Mouse (Mus musculus): ENCODE measurements at regions not wholly inside any gene's neighbourhood (a gene's known extent, or its start where the extent isn't known, plus 50 kb on each side); places are given as distances from the start of the nearest gene placed in this dataset.

GRCm38 (mm10) chr10:100152821-100153220 is 137.4 kb downstream of the Kitl start:
- 54% methylated on average over 5 of the region's 5 CpGs for WGBS
- peak; percentile 79 for DNase-seq
- H3K27ac ChIP-seq (replicated peaks; ENCODE audit: low read depth, low read length) = no peak overlapping the region
- no peaks in the 10 kb centered on the region for H3K9me3 ChIP-seq (ENCODE audit: control insufficient read depth, low read length)
- peak; percentile 46; the same call in 1 of the 2 replicates for ATAC-seq (ENCODE audit: low FRiP score, low TSS enrichment)
- H3K4me3 ChIP-seq (replicated peaks; ENCODE audit: low read depth, low read length) = no peak overlapping the region
- H3K27me3 ChIP-seq (ENCODE audit: control insufficient read depth, insufficient read depth, low read length) = no peaks in the 10 kb centered on the region
- no peak overlapping the region for H3K4me2 ChIP-seq (ENCODE audit: low read length)
- H3K9ac ChIP-seq (replicated peaks; ENCODE audit: low read length) = no peak overlapping the region
- no peaks in the 10 kb centered on the region for H3K4me1 ChIP-seq (ENCODE audit: control insufficient read depth, insufficient read depth, low read length)
- H3K36me3 ChIP-seq (ENCODE audit: control insufficient read depth, insufficient read depth, low read length) = no peaks in the 10 kb centered on the region

GRCm38 (mm10) chr10:100153311-100153710 is 137.9 kb downstream of the Kitl start:
- Histone ChIP-seq H3K4me3 (replicated peaks; ENCODE audit: low read depth, low read length) (no peak overlapping the region), H3K27me3 (ENCODE audit: control insufficient read depth, insufficient read depth, low read length) (no peaks in the 10 kb centered on the region), H3K9ac (replicated peaks; ENCODE audit: low read length) (no peak overlapping the region), H3K36me3 (ENCODE audit: control insufficient read depth, insufficient read depth, low read length) (no peaks in the 10 kb centered on the region), H3K4me1 (ENCODE audit: control insufficient read depth, insufficient read depth, low read length) (no peaks in the 10 kb centered on the region), H3K27ac (replicated peaks; ENCODE audit: low read depth, low read length) (no peak overlapping the region), H3K9me3 (ENCODE audit: control insufficient read depth, low read length) (no peaks in the 10 kb centered on the region), H3K4me2 (ENCODE audit: low read length) (no peak overlapping the region)
- DNase-seq (no peak), ATAC-seq (ENCODE audit: low FRiP score, low TSS enrichment) (no peak)
- WGBS = 94% methylated on average over 3 of the region's 3 CpGs

GRCm38 (mm10) chr10:100155566-100155965 is 140.1 kb downstream of the Kitl start:
- Histone ChIP-seq H3K27ac (replicated peaks; ENCODE audit: low read depth, low read length) (no peak overlapping the region), H3K9ac (replicated peaks; ENCODE audit: low read length) (no peak overlapping the region), H3K27me3 (ENCODE audit: control insufficient read depth, insufficient read depth, low read length) (no peaks in the 10 kb centered on the region), H3K9me3 (ENCODE audit: control insufficient read depth, low read length) (no peaks in the 10 kb centered on the region), H3K36me3 (ENCODE audit: control insufficient read depth, insufficient read depth, low read length) (no peaks in the 10 kb centered on the region), H3K4me3 (replicated peaks; ENCODE audit: low read depth, low read length) (no peak overlapping the region), H3K4me1 (ENCODE audit: control insufficient read depth, insufficient read depth, low read length) (no peaks in the 10 kb centered on the region), H3K4me2 (ENCODE audit: low read length) (no peak overlapping the region)
- 93% methylated on average over 2 of the region's 2 CpGs for WGBS
- DNase-seq (no peak), ATAC-seq (ENCODE audit: low FRiP score, low TSS enrichment) (no peak)

GRCm38 (mm10) chr10:100159843-100160531 is 144.6 kb downstream of the Kitl start:
- no peaks in the 10 kb centered on the region for H3K36me3 ChIP-seq (ENCODE audit: control insufficient read depth, insufficient read depth, low read length)
- no peaks in the 10 kb centered on the region for H3K4me1 ChIP-seq (ENCODE audit: control insufficient read depth, insufficient read depth, low read length)
- ATAC-seq (ENCODE audit: low FRiP score, low TSS enrichment) (no peak), DNase-seq (no peak)
- H3K27ac ChIP-seq (replicated peaks; ENCODE audit: low read depth, low read length) = no peak overlapping the region
- H3K9ac ChIP-seq (replicated peaks; ENCODE audit: low read length) = no peak overlapping the region
- no peak overlapping the region for H3K4me3 ChIP-seq (replicated peaks; ENCODE audit: low read depth, low read length)
- 76% methylated on average over 14 of the region's 14 CpGs for WGBS
- H3K4me2 ChIP-seq (ENCODE audit: low read length) = no peak overlapping the region
- no peaks in the 10 kb centered on the region for H3K9me3 ChIP-seq (ENCODE audit: control insufficient read depth, low read length)
- no peaks in the 10 kb centered on the region for H3K27me3 ChIP-seq (ENCODE audit: control insufficient read depth, insufficient read depth, low read length)

- WGBS = 81% methylated on average over 4 of the region's 4 CpGs
- ATAC-seq (ENCODE audit: low FRiP score, low TSS enrichment) (no peak), DNase-seq (no peak)
- Histone ChIP-seq H3K27me3 (ENCODE audit: control insufficient read depth, insufficient read depth, low read length) (no peaks in the 10 kb centered on the region), H3K9me3 (ENCODE audit: control insufficient read depth, low read length) (no peaks in the 10 kb centered on the region), H3K27ac (replicated peaks; ENCODE audit: low read depth, low read length) (no peak overlapping the region), H3K36me3 (ENCODE audit: control insufficient read depth, insufficient read depth, low read length) (no peaks in the 10 kb centered on the region), H3K4me3 (replicated peaks; ENCODE audit: low read depth, low read length) (no peak overlapping the region), H3K9ac (replicated peaks; ENCODE audit: low read length) (no peak overlapping the region), H3K4me2 (ENCODE audit: low read length) (no peak overlapping the region), H3K4me1 (ENCODE audit: control insufficient read depth, insufficient read depth, low read length) (no peaks in the 10 kb centered on the region)
Observed at GRCm38 (mm10) chr10:100160532-100160852, 145.1 kb downstream of the Kitl start.

GRCm38 (mm10) chr10:100161117-100161516 is 145.7 kb downstream of the Kitl start:
- H3K9me3 ChIP-seq (ENCODE audit: control insufficient read depth, low read length) = no peaks in the 10 kb centered on the region
- H3K4me3 ChIP-seq (replicated peaks; ENCODE audit: low read depth, low read length) = no peak overlapping the region
- no peaks in the 10 kb centered on the region for H3K36me3 ChIP-seq (ENCODE audit: control insufficient read depth, insufficient read depth, low read length)
- no peak overlapping the region for H3K9ac ChIP-seq (replicated peaks; ENCODE audit: low read length)
- no peaks in the 10 kb centered on the region for H3K4me1 ChIP-seq (ENCODE audit: control insufficient read depth, insufficient read depth, low read length)
- 79% methylated on average over 3 of the region's 3 CpGs for WGBS
- no peak overlapping the region for H3K27ac ChIP-seq (replicated peaks; ENCODE audit: low read depth, low read length)
- no peak for DNase-seq
- ATAC-seq (ENCODE audit: low FRiP score, low TSS enrichment) = no peak
- no peak overlapping the region for H3K4me2 ChIP-seq (ENCODE audit: low read length)
- H3K27me3 ChIP-seq (ENCODE audit: control insufficient read depth, insufficient read depth, low read length) = no peaks in the 10 kb centered on the region

- ATAC-seq (ENCODE audit: low FRiP score, low TSS enrichment) (no peak), DNase-seq (no peak)
- H3K9me3 ChIP-seq (ENCODE audit: control insufficient read depth, low read length) = no peaks in the 10 kb centered on the region
- H3K27ac ChIP-seq (replicated peaks; ENCODE audit: low read depth, low read length) = no peak overlapping the region
- no peaks in the 10 kb centered on the region for H3K36me3 ChIP-seq (ENCODE audit: control insufficient read depth, insufficient read depth, low read length)
- no peak overlapping the region for H3K4me3 ChIP-seq (replicated peaks; ENCODE audit: low read depth, low read length)
- 60% methylated on average over 1 of the region's 1 CpGs for WGBS
- no peak overlapping the region for H3K4me2 ChIP-seq (ENCODE audit: low read length)
- no peaks in the 10 kb centered on the region for H3K27me3 ChIP-seq (ENCODE audit: control insufficient read depth, insufficient read depth, low read length)
- H3K4me1 ChIP-seq (ENCODE audit: control insufficient read depth, insufficient read depth, low read length) = no peaks in the 10 kb centered on the region
- H3K9ac ChIP-seq (replicated peaks; ENCODE audit: low read length) = no peak overlapping the region
Observed at GRCm38 (mm10) chr10:100164526-100164925, 149.1 kb downstream of the Kitl start.

GRCm38 (mm10) chr10:100170836-100171235 is 155.4 kb downstream of the Kitl start:
- H3K4me2 ChIP-seq (ENCODE audit: low read length) = no peak overlapping the region

GRCm38 (mm10) chr10:100197673-100198072 is 137.8 kb upstream of the Gm4301 start:
- ATAC-seq (ENCODE audit: low FRiP score, low TSS enrichment) = no peak
- no peak for DNase-seq
- Histone ChIP-seq H3K9ac (replicated peaks; ENCODE audit: low read length) (no peak overlapping the region), H3K9me3 (ENCODE audit: control insufficient read depth, low read length) (no peaks in the 10 kb centered on the region), H3K27me3 (ENCODE audit: control insufficient read depth, insufficient read depth, low read length) (no peaks in the 10 kb centered on the region), H3K4me3 (replicated peaks; ENCODE audit: low read depth, low read length) (no peak overlapping the region), H3K4me2 (ENCODE audit: low read length) (no peak overlapping the region), H3K27ac (replicated peaks; ENCODE audit: low read depth, low read length) (no peak overlapping the region), H3K4me1 (ENCODE audit: control insufficient read depth, insufficient read depth, low read length) (peaks cover 5% of the 10 kb centered on the region; the same call in 1 of the 2 replicates), H3K36me3 (ENCODE audit: control insufficient read depth, insufficient read depth, low read length) (no peaks in the 10 kb centered on the region)

More at GRCm38 (mm10) chr10:100170836-100171235, 155.4 kb downstream of the Kitl start:
- Histone ChIP-seq H3K27me3 (ENCODE audit: control insufficient read depth, insufficient read depth, low read length) (no peaks in the 10 kb centered on the region), H3K36me3 (ENCODE audit: control insufficient read depth, insufficient read depth, low read length) (no peaks in the 10 kb centered on the region), H3K4me1 (ENCODE audit: control insufficient read depth, insufficient read depth, low read length) (no peaks in the 10 kb centered on the region), H3K9me3 (ENCODE audit: control insufficient read depth, low read length) (no peaks in the 10 kb centered on the region), H3K27ac (replicated peaks; ENCODE audit: low read depth, low read length) (no peak overlapping the region), H3K9ac (replicated peaks; ENCODE audit: low read length) (no peak overlapping the region), H3K4me3 (replicated peaks; ENCODE audit: low read depth, low read length) (no peak overlapping the region)
- DNase-seq (peak; percentile 40), ATAC-seq (ENCODE audit: low FRiP score, low TSS enrichment) (no peak)

All from midbrain, embryonic 14.5 days (tissue).